Mouse (Mus musculus) embryonic stem cell, embryonic (primary cell): ENCODE results near the gene Map2k5.

ENCODE experiments used
- CTCF ChIA-PET, 4 experiments: fragments of 300-600 bp in 2 of 4; fragments of 350-600 bp in 2 of 4; sonication (Branson Sonifier 250); formaldehyde crosslinking; loops; one replicate each; lab custom pipeline; 2022; ENCODE audit warnings: inconsistent platforms in 2 of 4; lab: Charles Lee
- POLR2A ChIA-PET, 4 experiments: fragments of 300-600 bp in 2 of 4; fragments of 350-600 bp in 2 of 4; sonication (Branson Sonifier 250); formaldehyde crosslinking; loops; one replicate each; lab custom pipeline; 2022; ENCODE audit warnings: antibody characterized with exemption in 4 of 4, inconsistent platforms in 1 of 4; lab: Charles Lee

Map2k5 gene

DNA sequence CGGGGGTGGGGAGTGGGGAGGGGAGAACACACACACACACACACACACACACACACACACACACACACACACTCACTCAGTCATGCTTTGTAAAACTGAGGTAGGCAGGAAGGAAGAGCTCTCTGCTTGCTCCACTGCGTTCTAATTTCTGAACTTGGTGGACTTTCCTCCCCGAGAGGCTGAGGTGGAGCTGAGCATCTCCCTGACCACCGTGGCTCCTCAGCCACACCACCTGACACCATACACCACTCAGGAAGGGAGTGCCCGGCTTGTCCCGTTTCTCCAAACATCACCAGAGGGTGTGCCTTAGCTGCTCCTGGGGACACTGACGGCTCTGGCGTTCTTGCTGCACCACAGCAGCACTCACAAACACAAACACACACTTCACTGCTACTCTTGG lies 199.4 kb downstream of the Map2k5 start:
- CTCF ChIA-PET: interaction anchor here in 1 of 4 experiments (0.5 to 0.6 kb wide), 3 partner anchors 109 to 1541 kb away, joined by 3 to 5 read pairs (median 3); no protein-coding TSS in a partner anchor
- POLR2A ChIA-PET: interaction anchor here in 2 of 4 experiments (0.5 to 3.1 kb wide), 4 partner anchors 9 to 930 kb away, joined by 3 to 10 read pairs (median 3); no protein-coding TSS in a partner anchor

GRCm38 (mm10) chr9:63174001-63174721 lies 203.5 kb downstream of the Map2k5 start:
- ChIA-PET CTCF (interaction anchor here in 1 of 4 experiments (0.6 kb wide), 1 partner anchor 41 kb away, joined by 3 read pairs; no protein-coding TSS in a partner anchor), POLR2A (interaction anchor here in 3 of 4 experiments (0.5 to 0.7 kb wide), 3 partner anchors 11 to 217 kb away, joined by 3 to 4 read pairs (median 4); no protein-coding TSS in a partner anchor)

DNA sequence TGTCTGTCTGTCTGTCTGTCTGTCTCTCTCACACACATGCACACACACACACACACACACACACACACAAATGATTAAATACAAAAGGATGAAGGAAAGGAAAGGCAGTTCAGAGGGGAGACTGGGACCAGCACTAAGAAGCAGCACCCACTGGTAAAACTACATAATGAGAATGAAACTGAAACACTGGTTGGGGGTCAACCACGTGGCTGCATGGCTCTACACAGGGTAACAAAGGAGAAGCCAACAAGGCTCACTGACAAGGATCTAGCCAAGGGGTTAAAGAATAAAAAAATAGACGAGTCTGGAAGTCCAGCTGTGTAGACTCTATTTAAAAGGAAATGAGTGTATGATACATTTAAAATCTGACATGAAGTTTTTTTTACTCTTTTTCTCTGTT lies 205.8 kb downstream of the Map2k5 start:
- ChIA-PET CTCF (no interaction called here), POLR2A (no interaction called here)

DNA sequence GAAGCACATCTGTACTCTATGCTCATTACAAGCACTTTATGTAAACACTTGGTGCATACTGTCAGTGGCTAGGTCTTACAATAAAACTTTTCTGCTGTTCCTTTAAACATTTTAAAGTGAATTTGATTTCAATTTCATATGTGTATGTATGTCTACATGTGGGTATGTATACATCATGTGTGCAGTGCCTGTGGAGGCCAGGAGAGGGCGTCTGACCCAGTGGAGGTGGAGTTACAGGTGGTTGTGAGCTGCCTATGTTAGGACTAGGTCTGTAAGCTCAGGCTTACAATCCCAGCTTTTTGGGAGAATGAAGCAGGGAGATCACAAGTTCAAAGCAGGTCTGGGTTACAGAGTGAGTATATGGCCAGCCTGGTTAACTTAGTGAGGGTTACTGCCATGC lies 208.6 kb downstream of the Map2k5 start:
- POLR2A ChIA-PET: interaction anchor here in 2 of 4 experiments (1.2 to 2.5 kb wide), 2 partner anchors 9 to 10 kb away, joined by 3 to 10 read pairs; no protein-coding TSS in a partner anchor
- CTCF ChIA-PET: interaction anchor here in 3 of 4 experiments (0.5 to 0.9 kb wide), 3 partner anchors 17 to 40 kb away, joined by 3 to 4 read pairs (median 3); no protein-coding TSS in a partner anchor

DNA sequence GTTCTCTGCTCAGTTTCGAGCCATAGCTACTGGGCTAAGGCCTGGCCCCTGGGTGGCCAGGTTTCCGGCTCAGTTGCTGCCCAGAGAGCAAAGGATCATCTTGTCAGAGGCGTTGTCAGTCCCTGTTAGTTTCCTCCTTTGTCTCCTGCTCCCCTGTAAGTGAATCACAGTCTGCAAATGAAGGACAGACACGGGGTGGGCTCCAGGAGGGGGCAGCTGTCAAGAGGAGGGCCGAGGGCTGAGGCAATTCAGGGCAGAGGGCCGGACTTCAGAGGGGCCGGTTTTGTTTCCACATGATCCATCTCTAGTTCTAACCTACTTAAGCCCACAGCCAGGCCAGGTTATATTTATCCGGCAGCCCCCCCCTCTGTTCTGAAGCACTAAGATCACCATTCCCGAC lies 212.6 kb downstream of the Map2k5 start:
- ChIA-PET POLR2A (no interaction called here), CTCF (no interaction called here)

DNA sequence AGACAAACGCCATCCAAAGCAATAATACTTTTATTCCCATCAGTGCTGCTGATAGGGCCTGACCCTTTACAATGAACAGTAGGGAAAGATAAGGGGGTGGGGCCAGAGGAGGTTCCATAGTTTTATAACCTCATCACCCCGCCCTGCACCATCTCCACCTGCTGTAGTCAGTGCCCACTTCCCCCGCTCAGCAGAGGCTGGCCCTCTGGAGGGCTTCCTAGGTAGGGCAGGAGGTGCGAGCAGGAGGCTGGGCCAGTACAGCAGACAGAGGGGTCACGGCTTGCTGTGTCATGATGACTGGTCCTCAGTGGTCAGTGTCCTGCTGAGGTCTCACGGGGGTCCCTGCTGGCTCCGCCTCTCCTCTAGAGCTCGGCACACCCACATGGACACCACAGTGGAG lies 213.9 kb downstream of the Map2k5 start:
- ChIA-PET POLR2A (no interaction called here), CTCF (interaction anchor here in 1 of 4 experiments (0.6 kb wide), 1 partner anchor 463 kb away, joined by 3 read pairs; no protein-coding TSS in a partner anchor)

- POLR2A ChIA-PET: interaction anchor here in 3 of 4 experiments (0.6 to 1.6 kb wide), 6 partner anchors 10 to 545 kb away, joined by 3 to 5 read pairs (median 3); no protein-coding TSS in a partner anchor
- CTCF ChIA-PET: interaction anchor here in 2 of 4 experiments (0.5 to 1.5 kb wide), 5 partner anchors 12 to 29 kb away, joined by 3 to 4 read pairs (median 4); no protein-coding TSS in a partner anchor
Measured at GRCm38 (mm10) chr9:63151949-63152348, 225.8 kb downstream of the Map2k5 start.

DNA sequence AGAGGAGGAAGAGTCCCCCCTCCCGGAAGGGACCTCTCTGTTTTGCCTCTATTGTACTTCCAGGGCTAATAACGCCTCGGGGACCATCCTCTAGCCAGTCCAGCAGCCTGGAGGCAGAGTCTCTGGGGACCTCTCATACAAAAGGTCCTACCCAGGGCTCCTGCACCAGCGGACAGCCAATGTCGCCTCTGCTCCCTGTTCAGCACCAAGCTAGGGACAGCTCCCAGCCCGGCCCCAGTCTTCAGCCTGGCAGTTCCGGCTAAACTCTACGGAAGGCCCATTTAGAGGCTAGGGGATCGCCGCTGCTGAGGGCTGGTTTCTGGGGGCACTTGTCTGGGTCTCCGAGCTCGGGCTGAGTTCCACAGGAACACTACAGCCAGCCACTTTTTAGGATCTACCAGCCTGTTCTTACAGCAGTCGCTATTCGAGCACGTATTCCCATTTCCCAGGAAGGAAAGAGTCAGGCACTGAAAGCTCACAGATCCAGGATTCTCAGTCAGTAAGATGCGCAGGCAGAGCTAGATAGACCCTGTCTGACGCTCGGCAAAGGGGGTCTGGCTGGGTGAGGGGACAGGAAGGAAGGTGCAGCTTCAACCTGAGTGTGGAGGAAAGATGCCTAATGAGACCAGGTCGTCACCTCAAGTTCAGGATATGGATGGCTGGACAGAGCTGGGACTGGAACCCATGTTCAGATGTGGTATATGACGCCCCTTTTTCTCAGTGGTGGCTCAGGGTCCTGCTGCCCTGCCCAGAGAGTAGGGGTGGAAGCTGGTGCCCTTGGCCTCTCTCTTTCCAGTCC lies 226.4 kb downstream of the Map2k5 start:
- ChIA-PET POLR2A (interaction anchor here in 3 of 4 experiments (0.6 to 1.6 kb wide), 9 partner anchors 11 to 544 kb away, joined by 3 to 5 read pairs (median 3); no protein-coding TSS in a partner anchor), CTCF (interaction anchor here in 3 of 4 experiments (0.7 to 1.5 kb wide), 6 partner anchors 11 to 181 kb away, joined by 3 to 4 read pairs (median 4); no protein-coding TSS in a partner anchor)

DNA sequence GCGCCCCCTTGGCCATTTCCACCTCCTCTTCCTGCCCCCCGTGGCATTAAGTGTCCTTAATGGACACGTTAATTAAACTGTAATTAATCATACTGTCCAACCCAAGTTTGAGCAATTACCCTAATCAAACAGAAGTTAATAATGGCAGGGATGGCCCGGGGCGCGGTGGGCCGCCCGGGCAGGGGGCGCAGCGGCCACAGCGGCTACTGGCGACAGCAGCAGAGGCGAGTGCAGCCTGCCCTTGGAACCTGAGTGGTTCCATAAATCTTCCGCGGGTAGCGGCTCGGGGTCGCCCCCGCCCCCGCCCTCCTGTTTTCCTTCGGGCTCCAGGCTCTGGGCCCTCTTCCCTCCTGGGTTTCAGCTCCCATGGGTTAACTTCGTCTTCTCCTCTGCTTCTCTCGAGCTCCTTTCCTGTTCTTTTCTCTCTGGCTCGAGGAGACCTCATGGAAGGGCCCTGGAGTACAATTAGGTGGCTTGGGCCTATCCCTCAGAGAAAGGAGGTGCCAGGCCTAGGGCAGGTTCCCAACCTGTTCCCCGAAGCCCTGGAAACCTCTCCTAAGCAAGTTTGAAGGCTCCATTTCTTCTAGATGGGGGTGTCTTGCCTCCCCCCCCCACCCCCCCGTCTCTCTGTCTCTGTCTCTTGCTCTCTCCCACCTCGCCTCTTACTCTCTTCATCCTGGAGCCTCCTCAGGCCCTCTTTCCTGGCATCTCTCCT lies 227.5 kb downstream of the Map2k5 start:
- ChIA-PET POLR2A (interaction anchor here in 2 of 4 experiments (0.6 to 1.6 kb wide), 6 partner anchors 12 to 426 kb away, joined by 3 to 5 read pairs (median 4); no protein-coding TSS in a partner anchor), CTCF (interaction anchor here (0.6 to 1.5 kb wide), 4 partner anchors 10 to 751 kb away, joined by 3 to 4 read pairs (median 4); no protein-coding TSS in a partner anchor)

- ChIA-PET CTCF (interaction anchor here in 3 of 4 experiments (0.6 to 0.7 kb wide), 3 partner anchors 10 to 702 kb away, joined by 3 to 8 read pairs (median 3); no protein-coding TSS in a partner anchor), POLR2A (interaction anchor here in 1 of 4 experiments (0.6 to 4.6 kb wide), 2 partner anchors 13 to 1955 kb away, joined by 3 to 23 read pairs; no protein-coding TSS in a partner anchor)
Measured at GRCm38 (mm10) chr9:63149372-63149766, 228.3 kb downstream of the Map2k5 start.

GRCm38 (mm10) chr9:63148410-63149371 lies 229.0 kb downstream of the Map2k5 start, which contains the start of gene Skor1:
TSS of gene Skor1 (minus strand) at chr9:63148961.
- ChIA-PET CTCF (interaction anchor here in 3 of 4 experiments (0.6 to 1.1 kb wide), 5 partner anchors 11 to 703 kb away, joined by 3 to 8 read pairs (median 3); no protein-coding TSS in a partner anchor), POLR2A (interaction anchor here in 1 of 4 experiments (0.6 to 4.6 kb wide), 4 partner anchors 13 to 1956 kb away, joined by 3 to 23 read pairs (median 11); no protein-coding TSS in a partner anchor)

DNA sequence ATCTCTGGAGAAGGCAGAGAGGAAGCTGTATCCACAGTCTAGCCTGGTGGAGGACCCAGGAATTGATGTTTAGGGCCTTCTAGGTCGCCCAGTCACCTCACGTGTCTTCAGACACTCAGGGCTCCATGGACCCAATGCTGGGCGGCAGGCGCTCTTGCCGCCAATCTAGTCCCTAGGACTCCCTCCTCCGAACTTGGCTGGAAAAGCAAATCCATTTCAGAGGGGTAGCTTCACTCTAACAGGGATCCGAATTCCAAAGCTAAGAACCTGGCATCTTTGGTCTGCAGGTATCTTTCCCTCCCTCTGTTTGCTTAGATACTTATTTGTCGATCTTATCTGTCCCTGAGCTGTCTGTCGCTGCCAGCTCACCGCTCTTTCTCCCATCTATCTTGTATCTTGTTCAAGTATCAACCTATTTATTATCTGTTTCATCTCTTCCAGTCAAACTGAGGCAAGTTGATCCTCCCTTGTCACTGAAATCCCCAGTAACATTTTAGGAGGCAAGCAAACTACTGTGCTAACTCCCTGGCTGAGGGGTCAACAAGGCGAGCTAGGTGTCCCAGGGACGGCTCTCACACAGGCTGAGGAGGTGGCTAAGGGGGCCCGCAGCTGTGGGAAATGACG lies 229.8 kb downstream of the Map2k5 start:
- ChIA-PET POLR2A (interaction anchor here in 2 of 4 experiments (0.6 to 4.6 kb wide), 5 partner anchors 12 to 1196 kb away, joined by 3 to 23 read pairs (median 9); no protein-coding TSS in a partner anchor), CTCF (interaction anchor here in 1 of 4 experiments (0.8 to 1.1 kb wide), 2 partner anchors 13 to 24 kb away, joined by 3 to 5 read pairs; no protein-coding TSS in a partner anchor)

DNA sequence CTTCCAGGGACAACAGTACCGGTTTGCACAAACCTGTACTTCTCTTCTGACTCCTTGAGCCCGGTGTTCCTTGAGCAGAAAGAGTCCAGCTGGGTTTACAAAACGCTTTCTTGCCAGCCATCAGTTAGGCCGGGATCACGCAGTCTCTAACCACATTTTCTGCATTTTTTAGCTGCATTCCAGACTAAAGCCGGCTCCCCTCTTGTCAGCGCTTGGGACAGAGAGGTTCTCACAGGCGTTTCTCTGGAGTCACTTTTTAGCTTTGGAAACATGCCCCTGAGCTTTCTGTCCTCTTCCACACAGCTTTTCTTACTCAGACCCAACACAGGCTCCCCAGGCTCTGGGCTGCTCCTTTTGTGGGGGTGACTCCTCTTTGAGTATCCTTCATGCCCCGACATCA lies 230.4 kb downstream of the Map2k5 start:
- POLR2A ChIA-PET: interaction anchor here in 2 of 4 experiments (0.6 to 4.6 kb wide), 8 partner anchors 11 to 1195 kb away, joined by 3 to 23 read pairs (median 6); partner anchors contain the start of gene Map2k5 (in 1 of the 2)
- CTCF ChIA-PET: interaction anchor here in 2 of 4 experiments (1.1 to 1.4 kb wide), 2 partner anchors 12 kb away, joined by 3 to 7 read pairs; no protein-coding TSS in a partner anchor

- POLR2A ChIA-PET: interaction anchor here in 3 of 4 experiments (0.5 to 4.6 kb wide), 9 partner anchors 9 to 656 kb away, joined by 3 to 23 read pairs (median 6); partner anchors contain the start of gene Map2k5 (in 1 of the 3)
Measured at GRCm38 (mm10) chr9:63146856-63147274, 230.8 kb downstream of the Map2k5 start.

More at GRCm38 (mm10) chr9:63146856-63147274, 230.8 kb downstream of the Map2k5 start:
- CTCF ChIA-PET: interaction anchor here in 3 of 4 experiments (0.6 to 1.4 kb wide), 4 partner anchors 10 to 319 kb away, joined by 3 to 7 read pairs (median 6); no protein-coding TSS in a partner anchor
